Mouse (Mus musculus) small intestine, adult 2 months (tissue): ENCODE results near the gene Zfp617. TPM values are rescaled to one million over a fixed set of nuclear protein-coding genes. Genes with fewer than 3 reads are reported as not detected.
"Not testable (repeated sequence)": the region's sequence is repeated elsewhere in the genome, so short reads cannot be mapped to it uniquely, and the experiment has no call there.

Experiments used
- H3K27ac ChIP-seq: fragments of 200-500 bp; 2 replicates; pipeline ENCODE4 v1.5.1; 2012; ENCODE audit warnings: low read depth, low read length, control low read depth, inconsistent platforms; ENCODE audit not compliant: insufficient read depth
- H3K27me3 ChIP-seq: fragments of 200-500 bp; 2 replicates; pipeline ENCODE4 v1.6.1; 2012; ENCODE audit warnings: mild to moderate bottlenecking, moderate library complexity, low read length, inconsistent platforms; ENCODE audit not compliant: control insufficient read depth, insufficient read depth
- H3K36me3 ChIP-seq: fragments of 200-500 bp; 2 replicates; pipeline ENCODE4 v1.6.1; 2012; ENCODE audit warnings: mild to moderate bottlenecking, low read length, control low read depth, inconsistent platforms; ENCODE audit not compliant: control insufficient read depth, insufficient read depth
- H3K4me1 ChIP-seq: fragments of 200-500 bp; 2 replicates; pipeline ENCODE4 v1.6.1; 2012; ENCODE audit warnings: low read length, inconsistent platforms, mixed read lengths; ENCODE audit not compliant: control insufficient read depth, insufficient read depth, insufficient read length
- H3K4me3 ChIP-seq: fragments of 200-500 bp; 2 replicates; pipeline ENCODE4 v1.5.1; 2012; ENCODE audit warnings: low read depth, mild to moderate bottlenecking, control low read depth, inconsistent platforms, low read length, moderate library complexity
- CTCF ChIP-seq: fragments of 200-500 bp; IDR thresholded peaks from 2 replicates; pipeline ENCODE4 v1.5.1; 2012; ENCODE audit warnings: low read depth, mild to moderate bottlenecking, control low read depth, inconsistent platforms, low read length, moderate library complexity, mixed read lengths; ENCODE audit not compliant: insufficient replicate concordance, insufficient read length; ENCODE audit errors: extremely low read depth
- POLR2A ChIP-seq: fragments of 200-500 bp; IDR thresholded peaks from 2 replicates; pipeline ENCODE4 v1.6.1; 2012; ENCODE audit warnings: low read depth, mild to moderate bottlenecking, control low read depth, inconsistent platforms, low read length, moderate library complexity
- WGBS: fragments of 180-500 bp; shearing (Covaris S2); methylation state at CpG from one replicate; pipeline ENCODE4 v1.1.7; 2018; 5-methylcytosine and 5-hydroxymethylcytosine counted together
- polyA plus RNA-seq: library from polyadenylated mRNA; depleted of rRNA; stranded (reverse); fragments of >200 nt; gene quantifications from 2 replicates; pipeline ENCODE4 v1.2.3, GENCODE M21; 2012; rRNA removed

The Zfp617 gene
- 0.76 and 0.94 TPM in 2 replicates for polyA plus RNA-seq

DNA sequence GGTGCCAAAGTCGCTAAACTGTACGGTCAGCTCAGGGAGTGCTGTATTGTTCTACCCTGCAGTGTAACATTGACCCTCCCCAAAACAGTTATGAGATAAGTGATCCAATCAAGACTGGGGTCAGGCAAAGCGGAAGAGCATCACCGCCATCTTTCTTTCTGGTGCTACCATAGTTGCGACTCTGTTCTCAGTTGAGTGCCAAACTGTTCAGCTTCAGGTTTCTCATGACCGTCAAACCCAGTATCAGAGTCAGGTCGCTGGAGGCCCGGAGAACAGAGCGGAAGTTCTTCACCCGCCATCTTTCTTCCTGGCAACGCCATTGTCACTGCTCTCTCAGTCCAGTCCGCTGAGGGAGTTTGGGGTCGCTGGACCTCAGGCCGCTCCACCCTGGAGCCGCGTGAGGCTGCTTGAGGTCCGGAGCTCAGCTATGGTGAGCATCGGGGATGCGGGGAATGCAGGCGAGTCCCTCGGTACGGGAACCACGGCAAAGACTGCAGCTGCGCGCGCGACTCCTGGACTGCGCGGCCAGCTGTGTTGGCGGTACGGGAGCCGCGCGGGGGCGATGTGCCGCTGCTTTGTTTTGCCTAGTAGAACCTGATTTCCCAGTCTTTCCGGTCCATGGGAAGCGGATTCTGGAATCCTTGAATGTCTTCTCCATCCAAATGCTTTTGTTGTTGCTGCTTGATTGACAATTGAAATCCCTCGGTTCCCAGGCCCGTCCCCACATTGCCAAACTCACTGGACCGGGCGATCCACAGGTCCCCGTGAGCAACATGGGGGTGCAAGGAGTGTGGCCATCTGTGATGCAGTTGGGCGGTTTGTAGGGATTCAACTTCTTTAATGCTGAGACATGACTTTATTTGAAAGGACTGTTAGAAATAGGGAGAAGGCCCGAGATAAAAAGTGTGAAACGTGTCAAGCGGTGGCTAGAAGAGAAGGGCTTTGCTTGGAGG lies at the start of gene Zfp617, which contains the start of gene Zfp882:
Gene Zfp617 (plus strand): TSS at position 327 of the 953 bp plus-strand sequence.
Gene Zfp882 (plus strand): TSS at position 300 of the 953 bp plus-strand sequence.
- H3K4me3 ChIP-seq, result peak within 1 kb of the TSS; percentile 91
- no peaks in the 10 kb centered on the region; the same call in 1 of the 2 replicates for H3K4me1 ChIP-seq
- H3K27ac ChIP-seq, result peak within 1 kb of the TSS; percentile 92
- H3K27me3 ChIP-seq, result no peaks in the 10 kb centered on the region
- 5% methylated on average over 47 of the region's 47 CpGs for WGBS
- H3K36me3 ChIP-seq, result 0 out of 2 replicates have a peak, but pooled peaks cover 1% of the 10 kb centered on the region
- TF ChIP-seq POLR2A (peak; percentile 5; the same call in 1 of the 2 replicates), CTCF (peak; percentile 62)

DNA sequence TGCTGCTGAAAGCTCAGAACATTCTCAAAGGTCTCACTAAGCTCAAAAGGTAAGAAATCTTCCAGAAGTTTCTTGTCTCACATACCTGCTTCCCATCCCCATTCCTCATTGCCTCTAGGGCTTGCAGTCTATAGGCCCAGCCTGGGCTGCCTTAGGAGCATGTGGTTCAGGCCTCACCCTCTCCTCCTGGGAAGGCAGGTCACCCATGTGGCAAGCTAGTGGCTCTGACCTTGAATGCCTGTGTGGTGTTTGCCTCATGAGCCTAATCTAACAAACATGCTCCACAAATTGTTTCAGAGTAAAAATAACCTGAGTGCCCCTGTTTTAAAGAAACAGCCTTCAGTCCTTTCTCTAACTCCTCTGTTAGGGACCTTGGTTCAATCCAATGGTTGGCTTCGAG lies 46.9 kb upstream of the Zfp617 start:
- not testable (repeated sequence) for H3K27me3 ChIP-seq, H3K4me3 ChIP-seq, H3K4me1 ChIP-seq, H3K27ac ChIP-seq, H3K36me3 ChIP-seq
- WGBS, result 66% methylated on average over 1 of the region's 1 CpGs

DNA sequence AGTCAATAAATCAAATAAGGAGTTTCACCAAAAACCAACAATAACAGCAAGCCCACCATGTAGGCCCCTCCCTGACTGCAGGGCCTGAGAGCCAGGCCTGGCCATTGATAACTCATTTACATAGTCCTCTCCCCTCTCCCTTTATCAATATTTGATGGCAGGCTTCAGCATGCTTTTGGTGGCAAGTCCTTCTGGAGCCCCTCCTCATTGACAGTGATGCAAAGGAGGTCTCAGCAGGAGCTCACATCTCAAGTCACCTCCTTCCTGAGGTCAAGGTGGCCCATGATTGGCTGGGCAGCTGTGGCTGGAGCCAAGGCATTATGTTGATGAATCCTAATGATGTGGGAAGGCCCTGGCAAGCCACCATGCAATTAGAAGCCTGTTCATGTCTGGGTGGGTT lies 46.4 kb upstream of the Zfp617 start:
- not testable (repeated sequence) for H3K36me3 ChIP-seq, H3K4me3 ChIP-seq, H3K27ac ChIP-seq, H3K4me1 ChIP-seq, H3K27me3 ChIP-seq

DNA sequence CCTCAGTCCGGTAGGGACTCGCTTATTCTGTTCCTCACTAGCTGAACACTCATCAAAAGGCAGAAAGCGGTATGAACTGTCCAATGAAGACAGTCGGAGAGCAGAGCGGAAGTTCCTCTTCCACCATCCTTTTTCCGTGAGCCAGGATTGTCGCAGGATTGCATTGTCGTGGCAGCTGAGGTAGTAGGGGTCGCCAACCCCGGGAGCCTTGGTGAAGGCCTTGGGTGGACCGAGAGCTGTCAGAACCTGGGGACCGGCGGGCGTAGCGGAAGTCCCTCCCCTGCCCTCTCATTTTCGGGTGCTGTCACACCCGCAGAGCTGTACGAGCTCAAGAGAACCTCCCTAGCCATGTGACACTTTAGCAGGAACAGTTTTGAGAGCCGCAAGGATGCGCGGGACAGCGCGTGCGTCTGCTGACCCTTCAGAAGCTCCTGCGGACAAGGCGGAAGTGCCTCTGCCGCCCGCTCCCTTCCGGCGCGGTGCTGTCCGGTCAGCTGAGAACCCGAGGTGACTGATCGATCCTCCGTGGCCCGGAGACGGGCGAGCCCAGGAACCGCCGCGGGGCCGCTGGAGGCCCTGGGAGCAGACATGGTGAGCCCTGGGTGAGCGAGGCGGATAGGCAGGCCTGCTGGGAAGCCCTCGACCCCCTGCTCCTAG lies 26.7 kb upstream of the Zfp617 start, which contains the start of gene Zfp709:
Gene Zfp709 (plus strand): TSS at position 402 of the 657 bp plus-strand sequence.
- peak within 1 kb of the TSS; percentile 35 for H3K27ac ChIP-seq
- TF ChIP-seq CTCF, result no peak
- TF ChIP-seq POLR2A, result peak; percentile 34; the same call in 1 of the 2 replicates
- H3K4me1 ChIP-seq, result no peaks in the 10 kb centered on the region
- WGBS, result 1% methylated on average over 45 of the region's 45 CpGs
- H3K27me3 ChIP-seq, result no peaks in the 10 kb centered on the region
- peaks cover 10% of the 10 kb centered on the region for H3K36me3 ChIP-seq
- H3K4me3 ChIP-seq, result peak within 1 kb of the TSS; percentile 68

DNA sequence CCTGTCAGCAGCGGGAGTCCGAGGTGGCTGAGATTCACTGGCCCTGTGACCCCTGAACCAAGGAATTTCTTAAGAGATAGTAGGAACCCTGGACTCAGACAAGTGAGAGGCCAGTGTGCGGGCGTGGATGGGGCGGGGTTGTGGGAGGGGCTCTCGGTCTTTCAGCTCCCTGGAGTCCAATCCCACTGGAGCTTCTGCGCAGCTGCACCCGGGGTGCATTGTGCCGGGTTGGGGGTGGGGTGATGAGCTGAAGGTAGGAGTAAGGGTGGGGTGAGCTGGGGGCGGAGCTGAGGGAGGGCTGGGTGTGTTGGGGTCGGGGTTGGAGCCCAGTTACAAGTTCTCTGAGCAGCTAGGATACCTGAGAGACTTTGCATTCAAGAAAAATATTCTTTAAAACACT lies 7.8 kb upstream of the Zfp617 start:
- WGBS, result 50% methylated on average over 11 of the region's 11 CpGs
- not testable (repeated sequence) for H3K27me3 ChIP-seq, H3K27ac ChIP-seq, H3K36me3 ChIP-seq, H3K4me1 ChIP-seq, H3K4me3 ChIP-seq

DNA sequence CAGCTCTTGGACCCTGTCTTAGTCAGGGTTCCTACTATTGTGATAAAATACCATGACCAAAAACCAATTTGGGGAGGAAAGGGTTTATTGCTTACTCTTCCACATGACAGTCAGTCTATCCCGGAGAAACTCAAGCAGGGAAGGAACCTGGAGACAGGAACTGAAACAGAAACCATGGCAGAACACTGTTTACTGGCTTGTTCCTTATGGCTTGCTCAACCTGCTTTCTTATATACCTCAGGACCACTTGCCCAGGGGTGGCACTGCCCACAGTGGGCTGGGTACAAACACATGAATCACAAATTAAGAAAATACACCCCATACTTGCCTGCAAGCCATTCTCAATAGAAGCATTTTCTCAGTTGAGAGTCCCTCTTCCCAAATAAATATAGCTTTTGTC lies 5.4 kb upstream of the Zfp617 start:
- 37% methylated on average over 1 of the region's 1 CpGs for WGBS
- not testable (repeated sequence) for H3K36me3 ChIP-seq

DNA sequence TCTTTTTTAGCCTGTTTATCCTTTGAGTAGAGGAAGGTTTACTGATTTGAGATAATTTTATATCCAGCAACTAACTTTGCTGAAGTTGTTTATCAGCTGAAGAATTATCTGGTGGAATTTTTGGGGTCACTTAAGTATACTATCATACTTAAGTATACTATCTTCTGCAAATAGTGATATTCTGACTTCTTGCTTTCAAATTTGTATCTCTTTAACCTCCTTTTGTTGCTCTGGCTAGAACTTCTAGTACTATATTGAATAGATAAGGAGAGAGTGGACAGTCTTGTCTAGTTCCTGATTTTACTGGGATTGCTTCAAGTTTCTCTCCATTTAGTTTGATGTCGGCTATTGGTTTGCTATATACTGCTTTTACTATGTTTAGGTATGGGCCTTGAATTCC lies 1.6 kb upstream of the Zfp617 start:
- no peak for TF ChIP-seq POLR2A
- no peak for TF ChIP-seq CTCF
- 93% methylated on average over 1 of the region's 1 CpGs for WGBS
- Histone ChIP-seq H3K27ac (no peak overlapping the region), H3K27me3 (no peaks in the 10 kb centered on the region), H3K4me3 (no peak overlapping the region), H3K4me1 (no peaks in the 10 kb centered on the region; the same call in 1 of the 2 replicates), H3K36me3 (no peaks in the 10 kb centered on the region)

More for the DNA sequence above, 5.4 kb upstream of the Zfp617 start:
- H3K4me3 ChIP-seq, H3K4me1 ChIP-seq, H3K27me3 ChIP-seq, H3K27ac ChIP-seq: not testable (repeated sequence)
